Mouse (Mus musculus) testis, adult 2 months (tissue): ENCODE measurements around the gene B3gnt3.

Source experiments
- CTCF ChIP-seq: fragments of 200-500 bp; IDR thresholded peaks from 2 replicates; pipeline ENCODE4 v1.5.1; 2012; ENCODE audit warnings: low read depth, mild to moderate bottlenecking, inconsistent platforms, low read length, moderate library complexity; ENCODE audit not compliant: control insufficient read depth, insufficient read depth, insufficient replicate concordance
- POLR2A ChIP-seq: fragments of 200-500 bp; IDR thresholded peaks from 2 replicates; pipeline ENCODE4 v1.6.1; 2012; ENCODE audit warnings: low read depth, mild to moderate bottlenecking, inconsistent platforms, low read length, moderate library complexity; ENCODE audit not compliant: control insufficient read depth

DNA sequence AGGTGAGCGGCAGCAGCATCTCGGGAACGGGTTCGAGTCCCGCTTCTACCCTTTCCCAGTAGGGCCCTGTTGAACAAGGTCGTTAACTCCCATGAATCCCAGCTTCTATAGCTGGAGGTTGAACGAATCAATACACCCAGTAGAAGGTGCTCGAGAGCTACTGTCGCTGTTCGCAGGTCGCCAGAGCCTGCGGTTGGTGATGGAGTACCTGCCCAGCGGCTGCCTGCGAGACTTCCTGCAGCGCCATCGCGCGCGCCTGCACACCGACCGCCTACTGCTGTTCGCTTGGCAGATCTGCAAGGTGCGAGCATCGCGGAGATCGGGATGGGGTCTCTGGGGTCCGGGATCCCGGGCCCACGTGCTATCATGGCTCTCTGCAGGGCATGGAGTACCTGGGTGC is 16.0 kb downstream of the B3gnt3 start:
- TF ChIP-seq POLR2A (no peak), CTCF (no peak)
